Mouse (Mus musculus): ENCODE measurements around the gene Vmn2r15. TPM values are rescaled to one million over a fixed set of nuclear protein-coding genes. Genes with fewer than 3 reads are reported as not detected.

Vmn2r15 gene
- not detected for total RNA-seq (2021)
- long read RNA-seq, experiment 1 = 0 reads
- long read RNA-seq, experiment 2 = 0 reads

GRCm38 (mm10) chr5:109297544-109297943, at the start of gene Vmn2r15:
Vmn2r15 (minus strand) TSS chr5:109297644.
- DNase-seq (ENCODE audit: low spot score in 2 of 2) = no peak

GRCm38 (mm10) chr5:109329862-109330261, 32.4 kb upstream of the Vmn2r15 start, which contains the start of gene Vmn2r16:
Vmn2r16 (plus strand) TSS chr5:109330162.
- no peak for DNase-seq (ENCODE audit: low spot score in 2 of 2)

GRCm38 (mm10) chr5:109294655-109295054, 2.8 kb downstream of the Vmn2r15 start:
- no peak for DNase-seq (ENCODE audit: low spot score in 2 of 2)

Other genes with a start within 250 kb of the Vmn2r15 start
- gene Vmn2r11, start 238.1 kb downstream of the Vmn2r15 start, total RNA-seq (2021) = not detected
- not detected for gene Vmn2r12, start 199.7 kb downstream of the Vmn2r15 start, total RNA-seq (2021)
- gene Vmn2r13, start 105.4 kb downstream of the Vmn2r15 start, total RNA-seq (2021) = not detected
- gene Vmn2r14, start 72.9 kb downstream of the Vmn2r15 start, total RNA-seq (2021) = not detected
- gene Vmn2r16, start 32.5 kb upstream of the Vmn2r15 start, total RNA-seq (2021) = not detected
- gene Vmn2r17, start 122.0 kb upstream of the Vmn2r15 start, total RNA-seq (2021) = not detected

Data from gastrocnemius, postnatal 4 days (tissue).